Comparison of ENCODE assay signal across 11 mouse cellular contexts in genomic region chr10:68147730-68148129, GRCm38 (mm10).
A peak's percentile ranks its signal among the peaks of the same experiment; 100 is the strongest.
DNase-seq lines count a peak whose midpoint lies in the region; ATAC-seq and TF ChIP-seq lines count a peak whose summit lies in the region.
"Had no signal": no experiment of that assay in that cellular context is flagged by ENCODE, and none has a peak within 500 bp of the region (broad histone marks: within the 10 kb centered on the region; RNA-seq: fewer than 3 reads in every experiment).

No protein-coding gene starts in this region.

- H3K36me3 ChIP-seq in heart, embryonic 16.5 days (ENCODE audit: control insufficient read depth, insufficient read depth): no peaks in the 10 kb centered on the region
- no peaks in the 10 kb centered on the region; the same call in 1 of the 2 replicates for H3K36me3 ChIP-seq in heart, embryonic 11.5 days (ENCODE audit: control insufficient read depth, insufficient read depth, low read length)
- H3K36me3 ChIP-seq in lung, embryonic 14.5 days (ENCODE audit: insufficient read depth): no peaks in the 10 kb centered on the region
- H3K36me3 ChIP-seq in intestine, embryonic 16.5 days (ENCODE audit: control insufficient read depth, insufficient read depth, low read length): 0 out of 2 replicates have a peak, but pooled peaks cover 3% of the 10 kb centered on the region
- H3K36me3 ChIP-seq in stomach, embryonic 15.5 days: peaks cover 8% of the 10 kb centered on the region; the same call in 1 of the 2 replicates

- intact Hi-C loops in gastrocnemius, postnatal 36 days (cut with DNase I): loop anchor here (2.0 to 5.0 kb wide), 3 partner anchors 95 to 277 kb away; no protein-coding TSS in a partner anchor

- DNase-seq in lung, embryonic 14.5 days: peak; percentile 74
- DNase-seq in lung, adult 18-20 months: no peak
- DNase-seq in gastrocnemius, postnatal 36 days: no peak
- DNase-seq: adrenal gland, adult 8-10 months; cerebellum, postnatal 14 days had no signal

- no peak for ATAC-seq in heart, embryonic 16.5 days (replicated peaks; ENCODE audit: extremely low read depth, insufficient read depth, low FRiP score)
- ATAC-seq in heart, embryonic 11.5 days (replicated peaks; ENCODE audit: insufficient number of reproducible peaks, low FRiP score, low TSS enrichment): no peak
- no peak for ATAC-seq in lung, embryonic 14.5 days (ENCODE audit: insufficient read depth)
- ATAC-seq in intestine, embryonic 16.5 days: no peak
- ATAC-seq in stomach, embryonic 15.5 days (ENCODE audit: insufficient read depth, low FRiP score, low read depth): no peak
- ATAC-seq: forebrain, embryonic 16.5 days; hindbrain, postnatal 0 days had no signal

- no peak overlapping the region for H3K4me2 ChIP-seq in heart, embryonic 16.5 days (ENCODE audit: low read depth, low read length)
- H3K4me2 ChIP-seq in heart, embryonic 11.5 days: no peak overlapping the region
- H3K4me2 ChIP-seq in lung, embryonic 14.5 days: no peak overlapping the region
- H3K4me2 ChIP-seq in intestine, embryonic 16.5 days (ENCODE audit: low read depth, low read length): no peak overlapping the region
- no peak overlapping the region for H3K4me2 ChIP-seq in stomach, embryonic 15.5 days

- H3K27me3 ChIP-seq in heart, embryonic 16.5 days (ENCODE audit: control insufficient read depth, insufficient read depth, low read length): no peaks in the 10 kb centered on the region
- H3K27me3 ChIP-seq in heart, embryonic 11.5 days (ENCODE audit: control insufficient read depth, insufficient read depth, low read length): no peaks in the 10 kb centered on the region
- H3K27me3 ChIP-seq in lung, embryonic 14.5 days (ENCODE audit: insufficient read depth, low read length): no peaks in the 10 kb centered on the region
- H3K27me3 ChIP-seq in intestine, embryonic 16.5 days (replicated peaks; ENCODE audit: control insufficient read depth, insufficient read depth, low read length): no peaks in the 10 kb centered on the region
- H3K27me3 ChIP-seq in stomach, embryonic 15.5 days (replicated peaks): no peaks in the 10 kb centered on the region

- WGBS in heart, embryonic 16.5 days: 52% methylated on average over 6 of the region's 6 CpGs
- WGBS in heart, embryonic 11.5 days (ENCODE audit: insufficient replicate concordance): 62% methylated on average over 6 of the region's 6 CpGs
- WGBS in lung, embryonic 14.5 days: 18% methylated on average over 6 of the region's 6 CpGs
- WGBS in intestine, embryonic 16.5 days: 35% methylated on average over 6 of the region's 6 CpGs
- 28% methylated on average over 6 of the region's 6 CpGs for whole genome bisulfite sequencing in stomach, embryonic 15.5 days

- H3K27ac ChIP-seq in heart, embryonic 16.5 days (ENCODE audit: low read length): peak overlapping the region; percentile 61; the same call in 1 of the 2 replicates
- no peak overlapping the region for H3K27ac ChIP-seq in heart, embryonic 11.5 days (ENCODE audit: low read depth, low read length)
- H3K27ac ChIP-seq in lung, embryonic 14.5 days (ENCODE audit: low read depth): peak overlapping the region; percentile 87
- H3K27ac ChIP-seq in intestine, embryonic 16.5 days (ENCODE audit: low read length): peak overlapping the region; percentile 81; the same call in 1 of the 2 replicates
- peak overlapping the region; percentile 67; the same call in 1 of the 2 replicates for H3K27ac ChIP-seq in stomach, embryonic 15.5 days
- H3K27ac ChIP-seq: hindbrain, postnatal 0 days had no signal

- H3K4me1 ChIP-seq in heart, embryonic 16.5 days (ENCODE audit: control insufficient read depth, insufficient read depth, low read length): peaks cover 17% of the 10 kb centered on the region
- no peaks in the 10 kb centered on the region for H3K4me1 ChIP-seq in heart, embryonic 11.5 days (ENCODE audit: control insufficient read depth, insufficient read depth, low read length)
- peaks cover 7% of the 10 kb centered on the region; the same call in 1 of the 2 replicates for H3K4me1 ChIP-seq in lung, embryonic 14.5 days (ENCODE audit: insufficient read depth)
- peaks cover 13% of the 10 kb centered on the region for H3K4me1 ChIP-seq in intestine, embryonic 16.5 days (ENCODE audit: control insufficient read depth, insufficient read depth, low read length)
- peaks cover 10% of the 10 kb centered on the region; the same call in 1 of the 2 replicates for H3K4me1 ChIP-seq in stomach, embryonic 15.5 days

- H3K9me3 ChIP-seq in heart, embryonic 16.5 days (replicated peaks; ENCODE audit: control insufficient read depth, low read length): no peaks in the 10 kb centered on the region; the same call in 1 of the 2 replicates
- H3K9me3 ChIP-seq in heart, embryonic 11.5 days (replicated peaks; ENCODE audit: control insufficient read depth, low read length): peaks cover 4% of the 10 kb centered on the region; the same call in 1 of the 2 replicates
- H3K9me3 ChIP-seq in lung, embryonic 14.5 days (ENCODE audit: low read depth, low read length): no peaks in the 10 kb centered on the region
- peaks cover 8% of the 10 kb centered on the region; the same call in 1 of the 2 replicates for H3K9me3 ChIP-seq in intestine, embryonic 16.5 days (ENCODE audit: control insufficient read depth, low read length)
- no peaks in the 10 kb centered on the region for H3K9me3 ChIP-seq in stomach, embryonic 15.5 days

- no peak overlapping the region for H3K4me3 ChIP-seq in heart, embryonic 16.5 days (ENCODE audit: low read length)
- H3K4me3 ChIP-seq in heart, embryonic 11.5 days (ENCODE audit: low read depth, low read length): no peak overlapping the region
- H3K4me3 ChIP-seq in lung, embryonic 14.5 days (ENCODE audit: low read depth, low read length): no peak overlapping the region
- H3K4me3 ChIP-seq in intestine, embryonic 16.5 days (ENCODE audit: low read length): no peak overlapping the region
- no peak overlapping the region for H3K4me3 ChIP-seq in stomach, embryonic 15.5 days (replicated peaks)

- no peak for TF ChIP-seq CTCF in lung, embryonic 14.5 days (IDR thresholded peaks at IDR 0.05; ENCODE audit: low read depth)

- no peak overlapping the region for H3K9ac ChIP-seq in heart, embryonic 16.5 days (ENCODE audit: low read length)
- H3K9ac ChIP-seq in heart, embryonic 11.5 days (ENCODE audit: low read depth, low read length): no peak overlapping the region
- H3K9ac ChIP-seq in lung, embryonic 14.5 days: no peak overlapping the region
- H3K9ac ChIP-seq in intestine, embryonic 16.5 days (ENCODE audit: low read depth, low read length): no peak overlapping the region
- H3K9ac ChIP-seq in stomach, embryonic 15.5 days: no peak overlapping the region
